Mouse (Mus musculus): ENCODE data around the gene Olfr222. TPM values are rescaled to one million over a fixed set of nuclear protein-coding genes. Genes with fewer than 3 reads are reported as not detected.
"Not testable (repeated sequence)": the region's sequence is repeated elsewhere in the genome, so short reads cannot be mapped to it uniquely, and the experiment has no call there.

Olfr222 gene
- polyA plus RNA-seq (2016; fragmentation: Nextera tagmentation; extraction: Ambion mirVana) = not detected in 2 replicates

DNA sequence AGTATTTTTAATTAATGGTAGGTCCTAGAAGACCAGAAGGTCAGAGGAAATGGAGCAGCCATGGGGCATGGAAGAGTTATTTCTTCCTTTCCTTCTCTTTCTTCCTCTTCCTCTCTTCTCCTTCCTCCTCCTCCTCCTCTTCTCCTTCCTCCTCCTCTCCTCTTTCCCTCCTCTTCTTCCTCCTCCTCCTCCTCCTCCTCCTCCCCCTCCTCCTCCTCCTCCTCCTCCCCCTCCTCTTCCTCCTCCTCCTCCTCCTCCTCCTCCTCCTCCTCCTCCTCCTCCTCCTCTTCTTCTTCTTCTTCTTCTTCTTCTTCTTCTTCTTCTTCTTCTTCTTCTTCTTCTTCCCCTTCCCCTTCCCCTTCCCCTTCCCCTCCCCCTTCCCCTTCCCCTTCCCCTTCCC, at the start of gene Olfr222:
Olfr222 (minus strand) TSS at position 101 of the 400 bp plus-strand sequence.
- H3K9me3 ChIP-seq (replicated peaks); H3K4me2 ChIP-seq; H3K9ac ChIP-seq; ATAC-seq; H3K27ac ChIP-seq; H3K36me3 ChIP-seq; H3K4me1 ChIP-seq; H3K4me3 ChIP-seq: not testable (repeated sequence)
- H3K27me3 ChIP-seq (replicated peaks) = peaks cover 37% of the 10 kb centered on the region

- H3K9me3 ChIP-seq (replicated peaks) = no peaks in the 10 kb centered on the region
- peaks cover 8% of the 10 kb centered on the region for H3K27me3 ChIP-seq (replicated peaks)
- no peak overlapping the region for H3K27ac ChIP-seq
- no peaks in the 10 kb centered on the region for H3K36me3 ChIP-seq
- no peak overlapping the region for H3K4me3 ChIP-seq
- H3K4me2 ChIP-seq = no peak overlapping the region
- no peak overlapping the region for H3K9ac ChIP-seq
- WGBS (ENCODE audit: insufficient replicate concordance) = 27% methylated on average over 6 of the region's 6 CpGs
- no peaks in the 10 kb centered on the region for H3K4me1 ChIP-seq
- no peak for ATAC-seq
Measured at GRCm38 (mm10) chr11:59624017-59624630, 48.1 kb upstream of the Olfr222 start.

GRCm38 (mm10) chr11:59622214-59622613, 46.2 kb upstream of the Olfr222 start:
- no peak for ATAC-seq
- no peaks in the 10 kb centered on the region for H3K4me1 ChIP-seq
- no peaks in the 10 kb centered on the region for H3K9me3 ChIP-seq (replicated peaks)
- no peak overlapping the region for H3K9ac ChIP-seq
- no peak overlapping the region for H3K4me3 ChIP-seq
- no peak overlapping the region for H3K27ac ChIP-seq
- H3K4me2 ChIP-seq = no peak overlapping the region
- H3K27me3 ChIP-seq (replicated peaks) = peaks cover 14% of the 10 kb centered on the region
- 47% methylated on average over 3 of the region's 3 CpGs for WGBS (ENCODE audit: insufficient replicate concordance)
- H3K36me3 ChIP-seq = no peaks in the 10 kb centered on the region

DNA sequence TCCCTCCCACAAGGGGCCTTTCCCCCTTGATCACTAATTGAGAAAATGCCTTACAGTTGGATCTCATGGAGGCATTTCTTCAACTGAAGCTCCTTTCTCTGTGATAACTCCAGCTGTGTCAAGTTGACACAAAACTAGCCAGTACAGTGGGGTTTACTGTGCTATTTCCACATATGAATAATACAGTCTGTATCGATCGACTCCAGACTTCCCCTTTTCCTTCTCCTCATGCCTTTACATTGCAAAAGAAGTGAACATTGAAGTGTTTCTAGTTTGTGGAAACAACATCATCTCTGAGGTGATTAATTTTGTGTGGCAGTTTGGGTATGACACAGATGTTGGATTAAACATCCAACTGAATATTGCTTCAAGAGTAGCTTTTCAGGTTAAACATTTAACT, 41.0 kb upstream of the Olfr222 start:
- not testable (repeated sequence) for ATAC-seq
- WGBS (ENCODE audit: insufficient replicate concordance) = 63% methylated on average over 2 of the region's 2 CpGs
- peaks cover 17% of the 10 kb centered on the region; the same call in 1 of the 2 replicates for H3K27me3 ChIP-seq (replicated peaks)

DNA sequence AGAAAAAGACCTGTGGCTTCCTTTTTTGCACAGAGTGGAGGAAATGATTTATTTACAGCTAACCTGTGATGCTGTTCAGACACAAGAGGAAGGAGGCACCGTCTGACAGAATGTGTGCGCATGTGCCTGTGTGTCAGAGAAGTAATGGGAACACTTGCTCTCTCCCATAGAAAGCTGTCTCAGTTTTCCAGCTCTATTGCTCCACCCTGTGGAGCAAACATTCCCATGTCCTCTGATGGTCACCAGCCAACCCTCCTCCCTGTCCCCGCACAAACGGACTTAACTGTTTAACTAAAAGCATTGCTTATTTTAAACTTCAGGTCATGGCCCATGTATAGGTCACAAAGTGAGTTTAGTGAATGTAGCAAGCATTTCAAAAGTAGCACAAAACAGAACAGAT, 38.1 kb upstream of the Olfr222 start:
- WGBS (ENCODE audit: insufficient replicate concordance) = 50% methylated on average over 4 of the region's 4 CpGs
- ATAC-seq = no peak

More for the DNA sequence above, 41.0 kb upstream of the Olfr222 start:
- H3K36me3 ChIP-seq; H3K9ac ChIP-seq; H3K4me1 ChIP-seq; H3K27ac ChIP-seq; H3K4me2 ChIP-seq; H3K4me3 ChIP-seq; H3K9me3 ChIP-seq (replicated peaks): not testable (repeated sequence)

DNA sequence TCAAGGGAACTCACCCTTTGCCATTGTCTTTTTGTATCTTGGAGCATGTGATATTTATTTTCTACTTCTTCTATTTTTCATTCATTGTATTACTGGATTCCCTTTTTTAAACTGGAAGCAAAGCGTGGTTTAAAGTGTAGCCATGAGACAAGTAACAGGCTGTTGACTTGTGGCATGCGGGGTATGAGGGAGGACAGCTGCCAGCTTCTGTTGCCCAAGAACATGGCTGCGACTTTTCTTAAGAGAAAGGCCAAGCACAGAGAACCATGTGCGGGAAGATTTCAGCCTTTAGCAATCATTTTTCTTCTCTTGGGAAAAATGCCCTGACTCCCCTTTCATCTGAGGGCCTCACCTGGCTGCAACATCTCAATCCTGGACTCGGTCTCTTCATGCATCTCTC, 35.6 kb upstream of the Olfr222 start:
- ATAC-seq = no peak
- H3K27ac ChIP-seq = no peak overlapping the region
- 66% methylated on average over 5 of the region's 5 CpGs for WGBS (ENCODE audit: insufficient replicate concordance)
- H3K4me3 ChIP-seq = no peak overlapping the region
- H3K36me3 ChIP-seq = no peaks in the 10 kb centered on the region
- peaks cover 10% of the 10 kb centered on the region; the same call in 1 of the 2 replicates for H3K27me3 ChIP-seq (replicated peaks)
- H3K9me3 ChIP-seq (replicated peaks) = no peaks in the 10 kb centered on the region
- H3K4me2 ChIP-seq = no peak overlapping the region
- no peak overlapping the region for H3K9ac ChIP-seq
- H3K4me1 ChIP-seq = no peaks in the 10 kb centered on the region

More for the DNA sequence above, 38.1 kb upstream of the Olfr222 start:
- no peaks in the 10 kb centered on the region for H3K4me1 ChIP-seq
- H3K9ac ChIP-seq = no peak overlapping the region
- H3K9me3 ChIP-seq (replicated peaks) = no peaks in the 10 kb centered on the region
- no peak overlapping the region for H3K27ac ChIP-seq
- no peaks in the 10 kb centered on the region for H3K36me3 ChIP-seq
- H3K4me3 ChIP-seq = no peak overlapping the region
- H3K27me3 ChIP-seq (replicated peaks) = peaks cover 17% of the 10 kb centered on the region; the same call in 1 of the 2 replicates
- no peak overlapping the region for H3K4me2 ChIP-seq

GRCm38 (mm10) chr11:59602287-59602686, 26.3 kb upstream of the Olfr222 start:
- 0 out of 2 replicates have a peak, but pooled peaks cover 7% of the 10 kb centered on the region for H3K27me3 ChIP-seq (replicated peaks)
- H3K9me3 ChIP-seq (replicated peaks) = no peaks in the 10 kb centered on the region
- H3K9ac ChIP-seq = no peak overlapping the region
- no peaks in the 10 kb centered on the region for H3K4me1 ChIP-seq
- H3K4me2 ChIP-seq = no peak overlapping the region
- H3K27ac ChIP-seq = no peak overlapping the region
- ATAC-seq = no peak
- H3K4me3 ChIP-seq = no peak overlapping the region
- no peaks in the 10 kb centered on the region for H3K36me3 ChIP-seq
- 59% methylated on average over 1 of the region's 1 CpGs for WGBS (ENCODE audit: insufficient replicate concordance)

DNA sequence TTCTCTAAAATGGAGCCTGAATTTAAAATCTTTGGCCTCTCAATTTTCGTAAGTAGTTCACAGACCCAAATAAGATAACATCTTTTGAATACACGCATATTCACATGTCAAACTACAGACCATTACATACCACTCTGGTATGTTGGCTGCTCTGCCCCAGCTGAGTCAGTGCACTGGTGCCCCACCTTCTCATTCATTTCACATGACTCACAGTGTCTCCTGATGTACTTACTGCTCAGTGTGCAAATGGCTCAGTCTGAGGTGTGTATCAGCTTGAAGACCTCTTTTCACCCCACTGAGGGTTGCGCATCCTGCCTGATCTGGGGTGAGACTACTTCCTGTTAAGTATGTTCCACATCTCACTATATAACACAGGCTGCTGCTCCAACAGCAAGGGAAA, 24.8 kb upstream of the Olfr222 start:
- H3K27ac ChIP-seq = no peak overlapping the region
- no peaks in the 10 kb centered on the region for H3K9me3 ChIP-seq (replicated peaks)
- no peak for ATAC-seq
- H3K27me3 ChIP-seq (replicated peaks) = 0 out of 2 replicates have a peak, but pooled peaks cover 7% of the 10 kb centered on the region
- H3K4me2 ChIP-seq = no peak overlapping the region
- WGBS (ENCODE audit: insufficient replicate concordance) = 70% methylated on average over 3 of the region's 3 CpGs
- H3K4me3 ChIP-seq = no peak overlapping the region
- no peaks in the 10 kb centered on the region for H3K4me1 ChIP-seq
- H3K9ac ChIP-seq = no peak overlapping the region
- no peaks in the 10 kb centered on the region for H3K36me3 ChIP-seq

DNA sequence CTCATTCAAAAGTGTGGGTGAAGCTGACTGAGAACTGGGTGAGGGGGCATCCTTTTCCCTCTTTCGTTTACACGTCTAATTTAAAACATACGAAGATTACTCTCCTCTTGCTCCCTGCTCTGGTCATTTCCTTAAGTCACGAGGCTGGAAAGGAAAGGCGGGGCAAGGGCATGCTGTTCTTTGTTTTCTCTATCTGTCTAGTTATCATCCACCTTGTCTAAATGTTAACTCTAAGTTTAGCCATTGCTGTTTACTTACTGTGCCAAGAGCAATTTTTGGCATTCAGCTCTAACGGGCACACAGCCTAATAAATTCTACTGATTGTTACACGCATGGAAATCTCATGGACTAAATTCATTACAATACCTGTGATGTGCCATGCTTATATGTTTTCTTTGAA, 23.2 kb upstream of the Olfr222 start:
- no peak overlapping the region for H3K27ac ChIP-seq
- 0 out of 2 replicates have a peak, but pooled peaks cover 7% of the 10 kb centered on the region for H3K27me3 ChIP-seq (replicated peaks)
- H3K9me3 ChIP-seq (replicated peaks) = no peaks in the 10 kb centered on the region
- ATAC-seq = no peak
- WGBS (ENCODE audit: insufficient replicate concordance) = 63% methylated on average over 7 of the region's 7 CpGs
- no peak overlapping the region for H3K9ac ChIP-seq
- no peak overlapping the region for H3K4me2 ChIP-seq
- no peak overlapping the region for H3K4me3 ChIP-seq
- no peaks in the 10 kb centered on the region for H3K36me3 ChIP-seq
- H3K4me1 ChIP-seq = no peaks in the 10 kb centered on the region

GRCm38 (mm10) chr11:59596950-59597349, 20.9 kb upstream of the Olfr222 start:
- no peak overlapping the region for H3K4me3 ChIP-seq
- H3K27ac ChIP-seq = no peak overlapping the region
- no peaks in the 10 kb centered on the region for H3K9me3 ChIP-seq (replicated peaks)
- no peak overlapping the region for H3K4me2 ChIP-seq
- no peak overlapping the region for H3K9ac ChIP-seq
- 0 out of 2 replicates have a peak, but pooled peaks cover 7% of the 10 kb centered on the region for H3K27me3 ChIP-seq (replicated peaks)
- no peaks in the 10 kb centered on the region for H3K36me3 ChIP-seq
- WGBS (ENCODE audit: insufficient replicate concordance) = 63% methylated on average over 8 of the region's 8 CpGs
- ATAC-seq = no peak
- H3K4me1 ChIP-seq = no peaks in the 10 kb centered on the region

DNA sequence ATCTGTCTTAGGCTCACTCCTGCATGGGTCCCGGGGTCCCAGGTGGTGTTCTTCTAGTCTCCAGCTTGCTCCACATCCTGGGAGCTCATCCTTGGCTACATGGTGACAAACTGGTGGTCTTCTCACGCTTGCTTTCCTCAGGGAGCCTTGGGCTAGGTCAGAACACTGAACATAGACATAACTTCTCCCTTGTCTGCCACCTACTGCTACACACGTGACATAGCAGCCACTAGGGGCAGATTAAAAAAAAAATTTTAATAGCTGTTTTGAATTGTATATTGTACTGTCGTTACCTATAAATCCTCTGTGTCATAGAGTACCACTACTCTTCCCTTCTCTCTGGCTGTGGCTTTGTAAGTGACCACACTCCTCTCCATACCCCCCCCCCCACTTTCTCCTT, 20.1 kb upstream of the Olfr222 start:
- no peak overlapping the region for H3K4me2 ChIP-seq
- no peaks in the 10 kb centered on the region for H3K4me1 ChIP-seq
- no peaks in the 10 kb centered on the region for H3K36me3 ChIP-seq
- 0 out of 2 replicates have a peak, but pooled peaks cover 7% of the 10 kb centered on the region for H3K27me3 ChIP-seq (replicated peaks)
- H3K9me3 ChIP-seq (replicated peaks) = no peaks in the 10 kb centered on the region
- ATAC-seq = no peak
- no peak overlapping the region for H3K4me3 ChIP-seq
- 26% methylated on average over 4 of the region's 4 CpGs for WGBS (ENCODE audit: insufficient replicate concordance)
- no peak overlapping the region for H3K9ac ChIP-seq
- H3K27ac ChIP-seq = no peak overlapping the region

DNA sequence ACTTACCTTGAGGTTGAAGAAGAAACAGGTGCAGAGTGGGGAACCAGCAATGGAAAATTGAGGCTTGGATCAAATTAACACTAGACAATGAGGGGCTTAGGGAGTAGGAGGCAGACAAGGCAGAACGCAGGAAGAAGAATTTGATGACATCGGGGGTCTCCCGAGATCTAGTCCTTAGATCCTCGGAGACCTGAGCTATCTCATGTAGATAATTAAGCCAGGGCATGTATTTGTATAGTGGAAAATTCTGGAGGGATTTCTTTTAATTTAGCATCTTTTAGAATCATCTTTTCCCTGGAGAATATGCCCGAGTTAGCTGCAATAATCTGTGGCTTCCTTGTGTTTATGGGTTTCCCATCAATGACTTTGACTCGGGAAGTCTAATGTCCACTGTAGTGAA, 17.2 kb upstream of the Olfr222 start, which contains the start of gene Olfr223:
Olfr223 (minus strand) TSS at position 101 of the 400 bp plus-strand sequence.
- no peaks in the 10 kb centered on the region for H3K9me3 ChIP-seq (replicated peaks)
- WGBS (ENCODE audit: insufficient replicate concordance) = 62% methylated on average over 6 of the region's 6 CpGs
- H3K27ac ChIP-seq = no peak within 1 kb of the TSS
- no peak for ATAC-seq
- H3K4me3 ChIP-seq = no peak within 1 kb of the TSS
- no peak within 1 kb of the TSS for H3K9ac ChIP-seq
- H3K27me3 ChIP-seq (replicated peaks) = no peaks in the 10 kb centered on the region
- no peaks in the 10 kb centered on the region for H3K4me1 ChIP-seq
- H3K36me3 ChIP-seq = no peaks in the 10 kb centered on the region
- no peak within 1 kb of the TSS for H3K4me2 ChIP-seq

DNA sequence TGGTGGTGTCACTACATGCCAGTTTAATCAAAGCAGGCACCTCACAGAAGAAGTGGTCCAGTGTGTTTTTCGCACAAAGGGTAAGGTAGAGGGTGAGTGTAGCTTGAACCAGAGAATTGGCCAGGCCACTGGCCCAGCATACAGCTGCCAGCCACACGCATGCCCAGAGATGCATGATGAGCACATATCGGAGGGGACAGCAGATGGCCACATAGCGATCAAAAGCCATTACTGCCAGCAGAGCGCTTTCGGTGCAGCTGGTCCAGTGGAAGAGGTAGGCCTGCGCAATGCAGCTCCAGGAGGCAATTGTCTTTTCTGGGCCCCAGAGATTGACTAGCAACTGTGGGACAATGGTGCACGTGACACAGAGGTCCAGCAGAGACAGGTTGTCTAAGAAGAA, 13.5 kb upstream of the Olfr222 start:
- WGBS (ENCODE audit: insufficient replicate concordance) = 85% methylated on average over 8 of the region's 8 CpGs
- Histone ChIP-seq H3K27ac (no peak overlapping the region), H3K9ac (no peak overlapping the region), H3K4me1 (no peaks in the 10 kb centered on the region), H3K36me3 (no peaks in the 10 kb centered on the region), H3K9me3 (replicated peaks) (no peaks in the 10 kb centered on the region), H3K4me3 (no peak overlapping the region), H3K27me3 (replicated peaks) (no peaks in the 10 kb centered on the region), H3K4me2 (no peak overlapping the region)
- no peak for ATAC-seq
